Mouse (Mus musculus) brown adipose tissue, adult 24 weeks (tissue): ENCODE measurements around the gene Plxdc1. TPM values are rescaled to one million over a fixed set of nuclear protein-coding genes. Genes with fewer than 3 reads are reported as not detected.

ENCODE experiments used
- H3K27ac ChIP-seq: fragments of 200-500 bp; replicated peaks from 2 replicates; pipeline ENCODE4 v1.5.1; 2012; ENCODE audit warnings: low read depth, mild to moderate bottlenecking, low read length
- H3K4me1 ChIP-seq: fragments of 200-500 bp; 2 replicates; pipeline ENCODE4 v1.6.1; 2012; ENCODE audit warnings: low read length, mixed read lengths; ENCODE audit not compliant: control insufficient read depth, insufficient read depth, insufficient read length
- H3K4me3 ChIP-seq: fragments of 200-500 bp; 2 replicates; pipeline ENCODE4 v1.5.1; 2012; ENCODE audit warnings: low read depth, mild to moderate bottlenecking, low read length, moderate library complexity; ENCODE audit not compliant: insufficient read depth
- polyA plus RNA-seq: library from polyadenylated mRNA; stranded (reverse); fragments of >200 nt; gene quantifications from 2 replicates; pipeline ENCODE4 v1.2.4, GENCODE M21; 2012; ENCODE audit not compliant: missing spikeins, insufficient read depth, insufficient read length

The Plxdc1 gene
- polyA plus RNA-seq, 1 experiment, result 0.55 TPM

- H3K4me1 ChIP-seq, result peaks cover 2% of the 10 kb centered on the region; the same call in 1 of the 2 replicates
- H3K27ac ChIP-seq, result no peak overlapping the region
- peak overlapping the region; percentile 72 for H3K4me3 ChIP-seq
Observed at GRCm38 (mm10) chr11:97986738-97987465, 658 bp upstream of the Plxdc1 start.

GRCm38 (mm10) chr11:97983983-97984382, 2.3 kb downstream of the Plxdc1 start:
- H3K27ac ChIP-seq, result no peak overlapping the region
- H3K4me1 ChIP-seq, result peaks cover 2% of the 10 kb centered on the region; the same call in 1 of the 2 replicates
- no peak overlapping the region for H3K4me3 ChIP-seq

GRCm38 (mm10) chr11:97983506-97983905, 2.7 kb downstream of the Plxdc1 start:
- peaks cover 2% of the 10 kb centered on the region; the same call in 1 of the 2 replicates for H3K4me1 ChIP-seq
- no peak overlapping the region for H3K27ac ChIP-seq
- no peak overlapping the region for H3K4me3 ChIP-seq

DNA sequence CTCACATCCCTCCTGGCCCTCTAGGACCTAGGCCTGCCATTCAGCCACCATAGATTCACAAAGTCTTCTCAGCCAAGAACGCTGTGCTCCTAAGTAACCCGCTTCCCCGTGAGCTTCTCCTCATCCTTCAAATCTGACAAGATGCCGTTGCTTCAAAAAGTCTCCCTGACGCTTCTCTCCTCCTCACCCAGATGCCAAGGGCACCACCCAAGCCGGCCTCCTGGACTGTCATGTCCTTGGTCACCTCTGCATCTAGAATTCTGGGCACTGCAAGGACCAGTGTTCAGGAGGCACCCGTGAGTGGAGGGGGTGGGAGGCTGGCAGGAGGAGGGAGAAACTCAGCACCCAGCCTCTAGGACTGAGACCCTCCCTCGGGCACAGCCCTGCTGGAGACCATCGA, 3.5 kb downstream of the Plxdc1 start:
- Histone ChIP-seq H3K4me1 (peaks cover 2% of the 10 kb centered on the region; the same call in 1 of the 2 replicates), H3K27ac (no peak overlapping the region), H3K4me3 (no peak overlapping the region)

GRCm38 (mm10) chr11:97980531-97980966, 5.7 kb downstream of the Plxdc1 start:
- Histone ChIP-seq H3K27ac (no peak overlapping the region), H3K4me3 (no peak overlapping the region), H3K4me1 (no peaks in the 10 kb centered on the region)

- Histone ChIP-seq H3K27ac (no peak overlapping the region), H3K4me1 (no peaks in the 10 kb centered on the region), H3K4me3 (no peak overlapping the region)
Observed at GRCm38 (mm10) chr11:97979824-97980495, 6.3 kb downstream of the Plxdc1 start.

- Histone ChIP-seq H3K27ac (no peak overlapping the region), H3K4me1 (no peaks in the 10 kb centered on the region), H3K4me3 (no peak overlapping the region)
Observed at GRCm38 (mm10) chr11:97978392-97978791, 7.9 kb downstream of the Plxdc1 start.

DNA sequence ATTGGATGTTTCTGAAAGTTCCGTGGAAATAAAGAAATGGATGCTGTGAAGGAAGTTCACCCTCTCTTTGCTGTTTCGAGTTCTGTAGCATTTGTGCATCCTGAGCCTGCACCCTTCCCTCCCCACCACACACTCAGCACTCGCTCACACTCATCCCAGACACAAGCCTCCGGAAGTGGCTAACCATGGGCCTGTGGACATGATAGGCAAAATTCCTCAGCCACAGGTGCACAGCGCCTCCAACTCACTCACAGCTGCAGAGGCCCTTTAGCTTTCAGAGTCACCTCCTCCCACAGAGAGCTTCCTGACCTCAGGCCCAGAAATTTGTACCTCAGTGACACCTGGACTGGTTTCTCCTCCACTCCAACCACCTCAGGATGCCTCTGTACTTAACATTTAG, 8.4 kb downstream of the Plxdc1 start:
- Histone ChIP-seq H3K27ac (no peak overlapping the region), H3K4me3 (no peak overlapping the region), H3K4me1 (no peaks in the 10 kb centered on the region)

GRCm38 (mm10) chr11:97974746-97975145, 11.5 kb downstream of the Plxdc1 start:
- Histone ChIP-seq H3K27ac (no peak overlapping the region), H3K4me3 (no peak overlapping the region), H3K4me1 (no peaks in the 10 kb centered on the region)

DNA sequence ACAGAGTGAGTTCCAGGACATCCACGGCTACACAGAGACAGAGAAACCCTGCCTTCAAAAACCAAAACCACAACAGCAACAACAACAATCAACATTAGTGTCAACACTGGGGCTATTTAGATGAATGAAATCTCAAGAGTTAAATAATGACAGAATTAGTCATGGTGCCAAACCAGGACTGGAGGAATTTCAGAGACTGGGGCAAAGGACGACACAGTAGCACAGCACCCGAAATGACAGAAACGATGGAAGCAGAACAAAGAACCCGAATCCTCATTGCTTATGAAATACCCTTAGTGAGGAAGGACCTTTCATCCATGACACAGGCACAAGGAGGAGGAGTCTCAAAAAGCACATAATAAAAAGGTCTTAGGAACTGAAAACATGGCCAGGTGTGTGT, 12.1 kb downstream of the Plxdc1 start:
- Histone ChIP-seq H3K4me1 (no peaks in the 10 kb centered on the region), H3K4me3 (no peak overlapping the region), H3K27ac (no peak overlapping the region)

DNA sequence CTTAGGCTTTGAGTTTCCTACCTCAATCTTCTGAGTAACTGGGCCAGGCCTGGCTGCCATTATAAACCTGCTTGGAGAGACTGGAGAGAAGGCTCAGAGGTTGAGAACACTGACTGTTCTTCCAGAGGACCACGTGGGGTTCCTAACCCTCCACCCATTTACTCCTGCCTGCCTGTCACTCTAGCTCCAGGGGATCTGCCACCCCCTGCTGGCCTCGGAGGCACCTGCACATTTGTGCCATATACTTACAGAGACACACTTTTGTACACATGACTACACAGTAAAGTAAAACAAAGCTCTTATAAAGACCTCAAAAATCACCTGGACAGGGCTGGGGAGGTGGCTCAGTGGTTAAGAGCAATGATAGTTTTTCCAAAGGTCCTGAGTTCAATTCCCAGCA, 13.8 kb downstream of the Plxdc1 start:
- no peaks in the 10 kb centered on the region for H3K4me1 ChIP-seq
- H3K27ac ChIP-seq, result no peak overlapping the region
- H3K4me3 ChIP-seq, result no peak overlapping the region

GRCm38 (mm10) chr11:97971232-97971631, 15.0 kb downstream of the Plxdc1 start:
- Histone ChIP-seq H3K27ac (no peak overlapping the region), H3K4me3 (no peak overlapping the region), H3K4me1 (no peaks in the 10 kb centered on the region)

- no peaks in the 10 kb centered on the region for H3K4me1 ChIP-seq
- H3K27ac ChIP-seq, result no peak overlapping the region
- no peak overlapping the region for H3K4me3 ChIP-seq
Observed at GRCm38 (mm10) chr11:97970771-97971170, 15.5 kb downstream of the Plxdc1 start.

GRCm38 (mm10) chr11:97968385-97968784, 17.9 kb downstream of the Plxdc1 start:
- H3K27ac ChIP-seq, result no peak overlapping the region
- no peak overlapping the region for H3K4me3 ChIP-seq
- no peaks in the 10 kb centered on the region for H3K4me1 ChIP-seq

- H3K4me3 ChIP-seq, result no peak overlapping the region
- H3K4me1 ChIP-seq, result no peaks in the 10 kb centered on the region
Observed at GRCm38 (mm10) chr11:97967114-97967513, 19.1 kb downstream of the Plxdc1 start.

DNA sequence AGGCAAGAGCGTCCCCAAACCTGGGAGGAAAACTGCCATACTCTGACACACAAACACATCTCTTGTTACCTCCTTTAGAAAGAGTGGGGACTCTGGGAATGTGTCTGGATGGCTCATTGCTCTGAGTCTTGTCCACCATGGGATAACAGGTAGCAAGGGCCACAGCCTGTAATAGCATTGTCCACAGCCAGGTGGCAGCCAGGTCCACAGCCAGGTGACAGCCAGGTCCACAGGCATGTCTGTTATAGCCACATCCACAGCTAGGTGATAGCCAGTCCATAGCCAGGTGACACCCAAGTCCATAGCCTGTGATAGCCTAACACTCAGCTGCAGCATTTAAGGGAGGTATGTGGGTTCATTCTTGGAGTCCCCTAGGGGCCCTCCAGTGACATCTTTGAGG, 25.3 kb downstream of the Plxdc1 start:
- H3K4me1 ChIP-seq, result no peaks in the 10 kb centered on the region
- no peak overlapping the region for H3K4me3 ChIP-seq
- H3K27ac ChIP-seq, result no peak overlapping the region

More at GRCm38 (mm10) chr11:97967114-97967513, 19.1 kb downstream of the Plxdc1 start:
- no peak overlapping the region for H3K27ac ChIP-seq
